Mouse (Mus musculus) C2C12 (cell line): ENCODE data around the gene 1700012B09Rik. TPM values are rescaled to one million over a fixed set of nuclear protein-coding genes. Genes with fewer than 3 reads are reported as not detected.

Source experiments
- H3K27me3 ChIP-seq: one replicate; pipeline ENCODE4 v1.6.1; 2011; ENCODE audit not compliant: control insufficient read depth, insufficient read depth, insufficient read length
- H3K36me3 ChIP-seq: one replicate; pipeline ENCODE4 v1.6.1; 2011; ENCODE audit not compliant: control insufficient read depth, insufficient read depth
- H3K4me3 ChIP-seq: one replicate; pipeline ENCODE4 v1.5.1; 2011; ENCODE audit warnings: mild to moderate bottlenecking, control low read depth; ENCODE audit not compliant: poor library complexity, insufficient read depth, severe bottlenecking
- H3K79me2 ChIP-seq: one replicate; pipeline ENCODE4 v1.6.1; 2011; ENCODE audit not compliant: control insufficient read depth, insufficient read depth
- H3K79me3 ChIP-seq: one replicate; pipeline ENCODE4 v1.6.1; 2011; ENCODE audit warnings: low read depth, control low read depth
- H3ac ChIP-seq: one replicate; pipeline ENCODE3; 2011; ENCODE audit warnings: low read depth; ENCODE audit not compliant: control insufficient read depth, insufficient read length
- CEBPB ChIP-seq: IDR thresholded peaks from one replicate; pipeline ENCODE4 v1.6.1; 2011; ENCODE audit warnings: low read depth, mild to moderate bottlenecking, control low read depth, moderate library complexity
- CTCF ChIP-seq: IDR thresholded peaks from one replicate; pipeline ENCODE4 v1.5.1; 2011; ENCODE audit not compliant: control insufficient read depth, insufficient read depth, insufficient read length
- FOSL1 ChIP-seq: IDR thresholded peaks from one replicate; pipeline ENCODE4 v1.8.0; 2011; ENCODE audit warnings: mild to moderate bottlenecking, low read length; ENCODE audit not compliant: poor library complexity, insufficient read depth, severe bottlenecking
- MAX ChIP-seq: IDR thresholded peaks from one replicate; pipeline ENCODE4 v1.6.1; 2011; ENCODE audit warnings: mild to moderate bottlenecking, control low read depth
- MYOD1 ChIP-seq: IDR thresholded peaks from one replicate; pipeline ENCODE4 v1.6.1; 2011; ENCODE audit warnings: low read depth; ENCODE audit not compliant: control insufficient read depth, insufficient read length
- MYOG ChIP-seq: IDR thresholded peaks from one replicate; pipeline ENCODE4 v1.6.1; 2011; ENCODE audit not compliant: control insufficient read depth, insufficient read length; ENCODE audit errors: extremely low read depth
- USF1 ChIP-seq: IDR thresholded peaks from one replicate; pipeline ENCODE4 v1.6.1; 2011; ENCODE audit warnings: low read depth, mild to moderate bottlenecking, control low read depth, moderate library complexity
- long read RNA-seq, 2 experiments: library from polyadenylated mRNA; unstranded; transcript quantifications; one replicate each; pipeline ENCODE4 v2.0.0; 2019 to 2020
- polyA plus RNA-seq: library from polyadenylated mRNA; unstranded; fragments of >200 nt; fragmentation: generic; extraction: Trizol; gene quantifications from one replicate; pipeline ENCODE4 v1.2.1, GENCODE M21; 2012; ENCODE audit warnings: missing spikeins

1700012B09Rik gene
- 8.7 TPM for polyA plus RNA-seq
- long read RNA-seq, experiment 1, transcript 1700012B09Rik-201 (4 exons, 688 nt), result major isoform, 28 of 36 reads
- long read RNA-seq, experiment 1, partial matches to known transcripts, result 1 of 36 reads
- long read RNA-seq, experiment 1, other reads (novel, unspliced or antisense), result 7 of 36 reads
- long read RNA-seq, experiment 2, transcript 1700012B09Rik-201 (4 exons, 688 nt), result major isoform, 36 of 46 reads
- long read RNA-seq, experiment 2, partial matches to known transcripts, result 1 of 46 reads
- long read RNA-seq, experiment 2, other reads (novel, unspliced or antisense), result 9 of 46 reads

DNA sequence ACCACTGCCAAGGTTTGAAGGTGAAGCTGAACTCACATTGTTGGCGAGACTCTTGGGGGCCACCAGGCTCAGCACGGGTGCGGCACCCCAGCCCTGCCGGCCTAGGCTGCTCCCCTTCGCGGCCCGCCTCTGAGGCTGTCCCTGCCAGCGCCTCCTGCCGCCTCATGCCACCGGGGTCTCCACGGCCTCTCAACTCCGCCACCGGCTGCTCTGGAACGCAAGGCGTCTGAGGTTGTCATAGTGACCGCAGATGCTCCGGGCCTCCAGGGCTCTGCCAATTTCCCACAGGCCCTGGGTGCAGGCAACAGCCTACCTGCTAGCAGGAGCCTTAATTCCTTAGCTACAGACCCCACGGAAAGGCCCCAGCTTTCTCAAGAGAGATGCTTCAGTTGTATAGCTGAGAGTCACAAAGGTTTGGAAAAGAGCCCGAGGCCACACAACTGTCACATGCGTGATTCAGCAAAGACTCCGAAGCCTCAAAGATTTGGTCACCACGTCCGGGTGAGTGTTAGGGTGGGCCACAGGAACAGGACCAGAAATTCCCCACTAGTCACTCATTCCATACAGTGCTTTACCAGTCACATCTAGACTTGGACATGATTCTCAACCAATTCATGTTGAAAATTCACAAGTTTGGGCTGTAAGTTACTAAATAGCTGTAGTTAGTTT is at the start of gene 1700012B09Rik:
Gene 1700012B09Rik, minus strand, starts transcription at position 228 of the 669 bp plus-strand sequence.
- H3K4me3 ChIP-seq, result peak within 1 kb of the TSS; percentile 34
- no peaks in the 10 kb centered on the region for H3K27me3 ChIP-seq
- H3K79me3 ChIP-seq, result peaks cover 2% of the 10 kb centered on the region
- peak within 1 kb of the TSS; percentile 71 for H3ac ChIP-seq
- peaks cover 29% of the 10 kb centered on the region for H3K79me2 ChIP-seq
- peaks cover 7% of the 10 kb centered on the region for H3K36me3 ChIP-seq
- no peak for TF ChIP-seq MYOG
- no peak for TF ChIP-seq MYOD1
- TF ChIP-seq CEBPB, result no peak
- TF ChIP-seq MAX, result no peak
- TF ChIP-seq CTCF, result no peak
- no peak for TF ChIP-seq USF1
- TF ChIP-seq FOSL1, result no peak

GRCm38 (mm10) chr9:14810111-14810510 is 39.3 kb upstream of the 1700012B09Rik start:
- TF ChIP-seq CTCF (no peak), CEBPB (no peak), MYOG (no peak), MAX (no peak), FOSL1 (no peak), USF1 (no peak), MYOD1 (no peak)
- Histone ChIP-seq H3K27me3 (no peaks in the 10 kb centered on the region), H3K4me3 (no peak overlapping the region), H3ac (no peak overlapping the region), H3K36me3 (peaks cover 79% of the 10 kb centered on the region), H3K79me3 (no peaks in the 10 kb centered on the region), H3K79me2 (no peaks in the 10 kb centered on the region)

DNA sequence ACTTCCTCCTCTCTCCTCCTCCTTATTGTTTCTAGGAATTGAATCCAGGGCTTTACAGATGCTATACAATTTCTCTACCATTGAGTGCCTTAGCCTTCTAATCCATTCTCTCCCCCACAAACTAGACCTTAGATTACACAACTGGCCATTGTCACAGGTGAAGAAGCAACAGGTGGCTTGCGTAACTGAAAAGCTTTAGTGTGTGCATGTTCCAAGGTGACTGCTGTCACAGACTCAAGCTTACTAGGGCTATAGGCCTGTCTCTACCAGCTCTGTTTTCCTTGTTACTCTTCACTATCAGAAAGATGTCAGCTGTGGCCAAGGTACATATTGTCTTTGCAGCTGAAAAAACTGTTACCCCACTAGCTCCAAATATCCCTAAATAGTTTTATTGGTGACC is 36.0 kb upstream of the 1700012B09Rik start:
- TF ChIP-seq USF1, result no peak
- TF ChIP-seq CTCF, result no peak
- TF ChIP-seq MAX, result no peak
- no peak for TF ChIP-seq CEBPB
- TF ChIP-seq FOSL1, result no peak
- no peak for TF ChIP-seq MYOD1
- no peak for TF ChIP-seq MYOG
- Histone ChIP-seq H3K27me3 (no peaks in the 10 kb centered on the region), H3K36me3 (peaks cover 78% of the 10 kb centered on the region), H3K79me2 (no peaks in the 10 kb centered on the region), H3K79me3 (peaks cover 2% of the 10 kb centered on the region), H3K4me3 (no peak overlapping the region), H3ac (no peak overlapping the region)

DNA sequence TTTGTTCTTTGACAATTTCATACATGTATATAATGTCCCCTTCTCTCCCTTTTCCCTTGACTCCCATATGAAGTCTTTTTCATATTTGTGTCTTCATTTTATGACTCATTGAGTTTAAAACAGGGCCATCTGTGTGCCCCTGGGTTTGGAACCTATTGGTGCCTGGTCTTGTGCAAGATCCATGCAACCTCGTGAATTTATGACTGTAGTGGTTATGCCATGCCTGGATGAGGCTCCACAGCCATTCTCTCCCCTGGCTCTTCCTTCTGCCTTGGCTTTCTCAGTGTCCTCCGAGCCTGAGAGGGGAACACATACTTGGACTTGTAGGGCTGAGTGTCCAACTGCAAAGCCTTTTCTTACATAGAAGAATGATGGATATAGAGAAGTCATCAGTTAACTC is 34.9 kb upstream of the 1700012B09Rik start:
- no peak overlapping the region for H3ac ChIP-seq
- H3K36me3 ChIP-seq, result peaks cover 77% of the 10 kb centered on the region
- H3K79me2 ChIP-seq, result no peaks in the 10 kb centered on the region
- TF ChIP-seq MYOG (no peak), CEBPB (no peak), MAX (no peak), FOSL1 (no peak), USF1 (no peak), CTCF (no peak), MYOD1 (no peak)
- no peaks in the 10 kb centered on the region for H3K27me3 ChIP-seq
- H3K79me3 ChIP-seq, result peaks cover 2% of the 10 kb centered on the region
- H3K4me3 ChIP-seq, result no peak overlapping the region

DNA sequence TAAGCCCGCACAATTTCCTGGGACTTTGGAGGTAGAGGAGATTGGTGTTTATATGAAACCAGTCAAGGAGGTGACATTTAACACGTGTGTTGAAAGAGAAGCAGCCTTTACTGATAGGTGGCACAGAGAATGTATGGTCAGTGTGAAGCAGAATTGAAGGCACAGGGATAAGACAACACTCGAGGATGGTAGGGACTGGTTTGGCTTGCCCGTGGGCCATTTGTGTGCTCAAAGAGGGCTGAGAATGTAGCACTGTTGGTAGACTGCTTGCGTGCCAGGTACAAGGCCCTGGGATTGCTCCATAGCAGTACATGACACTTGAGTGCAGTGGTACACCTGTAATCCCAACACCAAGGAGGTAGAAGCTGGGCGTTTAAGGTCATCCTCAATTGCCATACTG is 16.5 kb upstream of the 1700012B09Rik start:
- Histone ChIP-seq H3K79me3 (peaks cover 23% of the 10 kb centered on the region), H3K79me2 (peaks cover 60% of the 10 kb centered on the region), H3K4me3 (no peak overlapping the region), H3K36me3 (peaks cover 66% of the 10 kb centered on the region), H3K27me3 (no peaks in the 10 kb centered on the region), H3ac (no peak overlapping the region)
- TF ChIP-seq MAX (no peak), USF1 (no peak), FOSL1 (no peak), CEBPB (no peak), MYOG (no peak), MYOD1 (no peak), CTCF (no peak)
